Mouse (Mus musculus) bone marrow, adult 2 months (tissue): Measurements from ENCODE around the gene Ppm1a.

ENCODE experiments used
- CTCF ChIP-seq: fragments of 200-500 bp; IDR thresholded peaks from 2 replicates; pipeline ENCODE4 v1.5.1; 2011; ENCODE audit warnings: low read length, control low read depth; ENCODE audit not compliant: control insufficient read depth, insufficient read depth
- POLR2A ChIP-seq: fragments of 200-500 bp; IDR thresholded peaks from 2 replicates; pipeline ENCODE4 v1.6.1; 2011; ENCODE audit warnings: low read depth, mild to moderate bottlenecking, control low read depth, low read length, borderline replicate concordance; ENCODE audit not compliant: control insufficient read depth

GRCm38 (mm10) chr12:72811588-72811987, 54.3 kb downstream of the Ppm1a start:
- TF ChIP-seq CTCF (no peak), POLR2A (no peak)
